Mouse (Mus musculus) brain, embryonic 14.5 days (tissue): Measurements from ENCODE around the gene Nudt7. TPM values are rescaled to one million over a fixed set of nuclear protein-coding genes. Genes with fewer than 3 reads are reported as not detected.
A peak's percentile ranks its signal among the peaks of the same experiment; 100 is the strongest.

Source experiments
- DNase-seq: peaks from one replicate; pipeline ENCODE4 v3.0.0-alpha.2; 2011; ENCODE audit warnings: low read depth
- CTCF ChIP-seq: fragments of 200-500 bp; IDR thresholded peaks from 2 replicates; pipeline ENCODE4 v1.5.1; 2012; ENCODE audit warnings: inconsistent platforms, mild to moderate bottlenecking, moderate library complexity, borderline replicate concordance; ENCODE audit not compliant: insufficient read depth, insufficient read length; ENCODE audit errors: extremely low read depth
- POLR2A ChIP-seq: fragments of 200-500 bp; IDR thresholded peaks from 2 replicates; pipeline ENCODE4 v1.6.1; 2012; ENCODE audit warnings: mild to moderate bottlenecking, inconsistent platforms, borderline replicate concordance; ENCODE audit not compliant: poor library complexity, insufficient read depth, insufficient read length, severe bottlenecking; ENCODE audit errors: extremely low read depth
- polyA plus RNA-seq: library from polyadenylated mRNA; depleted of rRNA; stranded (reverse); fragments of >200 nt; gene quantifications from 2 replicates; pipeline ENCODE4 v1.2.3, GENCODE M21; 2012

The Nudt7 gene
- polyA plus RNA-seq, 1 experiment: 3.7 TPM

DNA sequence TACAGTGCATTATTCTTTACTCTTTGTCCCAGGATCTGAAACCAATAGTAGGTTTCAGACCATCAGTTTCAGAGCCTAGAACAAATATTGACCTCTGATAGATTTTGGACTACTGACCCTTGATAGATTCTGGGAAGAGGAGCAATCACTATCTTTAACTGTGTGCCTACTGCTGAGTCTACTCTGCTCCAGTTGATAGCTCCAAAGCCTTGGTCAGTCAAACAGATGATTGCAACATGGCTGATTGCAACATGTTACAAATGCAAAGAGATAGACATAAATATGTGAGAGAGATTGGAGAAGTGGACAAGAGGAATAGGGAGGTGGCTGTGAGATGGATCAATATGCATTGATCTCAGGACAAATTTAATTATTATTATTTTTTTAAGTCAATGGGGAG is 15.9 kb upstream of the Nudt7 start:
- no peak for TF ChIP-seq POLR2A
- no peak for TF ChIP-seq CTCF
- no peak for DNase-seq

GRCm38 (mm10) chr8:114121781-114122180 is 11.6 kb upstream of the Nudt7 start:
- DNase-seq: peak; percentile 17
- no peak for TF ChIP-seq CTCF
- no peak for TF ChIP-seq POLR2A

DNA sequence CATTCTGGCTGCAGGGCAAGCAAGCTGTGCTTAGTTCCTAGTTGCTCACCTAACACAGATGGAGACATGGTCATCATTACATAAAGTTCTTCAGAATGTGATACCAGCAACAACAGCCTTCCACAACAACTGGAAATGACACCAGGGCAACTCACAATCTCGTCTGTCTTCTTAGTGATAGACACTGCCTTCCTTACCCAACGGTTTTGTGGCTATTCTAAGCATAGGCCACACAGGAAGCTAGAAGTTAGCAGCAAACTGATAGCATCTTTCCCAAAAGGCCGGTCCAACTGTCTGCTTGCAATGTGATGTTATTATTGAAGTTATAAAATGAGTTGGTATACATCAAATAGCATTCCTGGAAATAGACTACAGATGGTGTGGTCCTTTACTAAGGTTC is 9.7 kb upstream of the Nudt7 start:
- DNase-seq: no peak
- no peak for TF ChIP-seq CTCF
- no peak for TF ChIP-seq POLR2A

DNA sequence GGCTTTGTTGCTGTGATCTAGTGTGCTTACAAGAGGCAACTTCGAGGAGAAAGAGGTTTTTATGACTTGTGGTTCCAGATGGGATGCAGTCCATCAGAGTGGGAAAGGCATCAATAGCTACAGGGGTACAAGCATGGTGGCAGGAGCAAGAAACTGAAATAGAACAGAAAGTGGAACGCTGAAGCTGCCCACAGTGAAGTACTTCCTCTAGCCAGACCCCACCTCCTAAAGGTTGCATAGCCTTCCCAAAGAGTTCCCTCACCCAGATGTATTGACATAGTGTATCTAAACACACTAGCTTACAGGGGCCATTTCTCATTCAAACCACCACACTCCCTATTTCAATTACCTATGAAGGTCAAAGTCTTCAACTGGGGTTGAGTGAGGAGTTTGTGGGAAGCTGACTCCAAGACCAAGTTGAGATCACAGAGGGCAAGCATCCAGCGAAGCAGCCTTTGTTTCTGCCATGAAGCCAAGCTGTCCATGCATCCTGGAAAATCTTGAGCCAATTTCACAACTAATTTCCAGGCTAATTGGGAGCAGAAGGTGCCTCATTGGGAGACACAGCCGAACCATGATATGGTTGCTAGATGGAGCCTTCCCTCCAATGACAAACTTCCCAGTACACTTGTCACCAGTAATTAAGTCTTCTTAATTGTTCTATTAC is 9.1 kb upstream of the Nudt7 start:
- TF ChIP-seq CTCF (no peak), POLR2A (no peak)
- no peak for DNase-seq

DNA sequence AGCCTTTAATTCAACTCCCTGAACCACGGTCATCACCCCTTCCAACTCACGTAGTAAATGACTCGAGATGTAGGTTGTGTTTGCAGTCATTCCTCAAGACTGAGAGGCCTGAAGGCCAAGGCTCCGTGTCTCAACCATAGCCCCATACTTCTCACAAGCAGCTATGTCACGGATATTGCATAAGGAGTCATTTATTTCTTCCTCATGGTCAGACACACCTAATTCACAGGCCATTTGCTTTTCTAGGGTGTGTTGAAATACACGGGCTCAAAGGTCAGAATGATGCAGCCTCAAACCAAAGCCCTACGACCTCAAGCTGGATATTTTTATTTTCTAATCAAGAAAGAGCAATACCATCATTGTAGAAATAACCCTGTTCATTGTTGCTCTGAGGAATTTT is 2.5 kb upstream of the Nudt7 start:
- TF ChIP-seq POLR2A: no peak

DNA sequence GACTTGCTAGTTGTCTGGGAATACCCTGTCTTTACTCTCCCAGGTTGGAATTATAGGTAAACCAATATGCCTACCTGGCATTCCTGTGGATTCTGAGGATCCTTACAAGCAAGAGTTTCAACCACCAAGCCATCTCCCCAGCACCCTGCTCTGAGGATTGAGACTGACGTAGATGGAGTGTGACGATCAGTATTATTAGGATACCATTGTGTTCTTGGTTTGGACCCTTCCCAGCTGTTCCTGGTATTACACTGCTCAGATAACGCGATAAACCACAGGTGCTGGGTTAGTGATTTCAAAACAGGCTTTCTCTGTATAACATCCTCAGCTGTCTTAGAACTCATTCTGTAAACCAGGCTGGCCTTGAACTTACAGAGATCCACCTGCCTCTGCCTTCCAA is 1.9 kb upstream of the Nudt7 start:
- TF ChIP-seq POLR2A (no peak), CTCF (no peak)
- DNase-seq: no peak

More for the DNA sequence above, 2.5 kb upstream of the Nudt7 start:
- no peak for DNase-seq

DNA sequence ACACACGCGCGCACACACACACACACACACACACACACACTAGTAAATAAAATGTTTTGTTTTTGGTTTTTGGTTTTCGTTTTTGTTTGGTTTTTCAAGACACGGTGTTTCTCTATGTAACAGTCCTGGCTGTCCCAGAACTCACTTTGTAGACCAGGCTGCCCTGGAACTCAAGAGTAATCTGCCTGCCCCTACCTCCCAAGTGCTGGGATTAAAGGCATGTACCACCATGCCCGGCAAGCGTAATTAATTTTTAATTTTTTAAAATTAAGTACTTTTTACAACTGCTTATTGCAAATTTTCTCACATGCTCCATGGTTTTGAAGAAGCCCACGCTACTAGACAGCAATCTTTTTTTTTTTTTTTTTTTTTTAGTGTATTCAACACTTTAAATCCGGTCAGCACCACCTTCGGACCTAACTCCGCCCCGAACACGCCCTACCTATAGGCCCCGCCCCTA is 277 bp upstream of the Nudt7 start:
- no peak for TF ChIP-seq POLR2A
- no peak for TF ChIP-seq CTCF
- no peak for DNase-seq

DNA sequence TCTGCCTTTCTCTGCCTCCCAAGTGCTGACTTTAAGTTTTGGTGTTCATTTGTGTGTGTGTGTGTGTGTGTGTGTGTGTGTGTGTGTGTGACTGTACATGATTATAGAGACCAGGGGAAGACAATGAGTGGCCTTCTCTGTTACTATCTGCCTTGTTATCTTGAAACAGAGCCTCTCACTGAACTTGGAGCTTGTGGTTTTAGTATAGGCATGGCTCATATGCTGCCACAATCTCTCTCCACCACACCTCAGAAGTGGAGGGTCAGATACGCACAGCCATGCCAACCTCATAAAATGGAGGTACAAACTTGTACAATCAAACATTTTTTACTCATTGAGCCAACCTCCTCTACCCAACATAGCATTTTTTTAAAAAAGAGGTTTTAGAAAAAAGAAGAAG is 3.4 kb downstream of the Nudt7 start:
- DNase-seq: no peak
- TF ChIP-seq POLR2A: no peak
- no peak for TF ChIP-seq CTCF

GRCm38 (mm10) chr8:114137181-114137580 is 3.8 kb downstream of the Nudt7 start:
- TF ChIP-seq POLR2A: no peak
- TF ChIP-seq CTCF: no peak
- no peak for DNase-seq

- DNase-seq: no peak
- TF ChIP-seq CTCF (no peak), POLR2A (no peak)
Observed at GRCm38 (mm10) chr8:114140437-114140836, 7.1 kb downstream of the Nudt7 start.

GRCm38 (mm10) chr8:114142199-114142598 is 8.8 kb downstream of the Nudt7 start:
- TF ChIP-seq CTCF: no peak
- no peak for DNase-seq

DNA sequence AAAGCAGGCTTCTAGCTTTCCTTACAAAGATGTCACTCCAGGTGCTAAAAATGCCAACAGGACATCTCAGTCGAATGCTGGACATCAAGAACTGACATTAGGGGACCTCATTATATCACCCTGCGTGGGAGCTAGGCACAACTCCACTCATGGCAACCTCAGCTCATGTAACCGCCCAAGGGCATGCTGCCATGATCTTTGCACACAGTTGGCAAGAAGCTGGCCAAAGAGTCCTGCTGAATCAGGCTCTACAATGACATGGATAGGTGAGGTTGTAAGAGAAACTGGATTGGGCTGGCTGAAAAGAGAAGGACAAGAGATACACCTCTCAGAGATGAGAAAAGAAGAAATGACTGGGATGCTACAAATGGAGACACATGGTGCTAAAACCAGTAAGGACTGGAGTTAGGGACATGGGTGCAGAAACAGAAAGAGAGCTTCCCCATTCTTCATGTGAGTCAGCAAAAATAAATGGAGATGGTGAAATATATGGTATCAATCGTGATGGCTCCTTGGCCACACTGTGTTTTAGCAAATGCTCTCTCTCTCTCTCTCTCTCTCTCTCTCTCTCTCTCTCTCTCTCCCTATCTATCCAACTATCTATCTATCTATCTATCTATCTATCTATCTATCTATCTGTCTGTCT is 10.4 kb downstream of the Nudt7 start:
- no peak for TF ChIP-seq POLR2A
- no peak for TF ChIP-seq CTCF
- no peak for DNase-seq
